Mouse (Mus musculus) lung, embryonic 15.5 days (tissue): ENCODE measurements at regions not wholly inside any gene's neighbourhood (a gene's known extent, or its start where the extent isn't known, plus 50 kb on each side); places are given as distances from the start of the nearest gene placed in this dataset.

ENCODE experiments used
- ATAC-seq: fragments of 200-750 bp; cut with Nextera tagmentation; 2 replicates; pipeline ENCODE4 v1.8.0; 2017; ENCODE audit warnings: moderate number of reproducible peaks, borderline replicate concordance; ENCODE audit not compliant: low FRiP score, low TSS enrichment; ENCODE audit errors: extremely low read depth
- H3K27ac ChIP-seq: fragments of 300-500 bp; sonication (generic); 2 replicates; pipeline ENCODE4 v1.5.1; 2015; ENCODE audit warnings: moderate library complexity, mild to moderate bottlenecking, inconsistent platforms
- H3K27me3 ChIP-seq: fragments of 300-500 bp; sonication (generic); 2 replicates; pipeline ENCODE4 v1.6.1; 2015; ENCODE audit warnings: inconsistent platforms
- H3K36me3 ChIP-seq: fragments of 300-500 bp; sonication (generic); 2 replicates; pipeline ENCODE4 v1.6.1; 2015; ENCODE audit warnings: inconsistent platforms
- H3K4me1 ChIP-seq: fragments of 300-500 bp; sonication (generic); 2 replicates; pipeline ENCODE4 v1.6.1; 2015; ENCODE audit warnings: inconsistent platforms
- H3K4me2 ChIP-seq: fragments of 300-500 bp; sonication (generic); 2 replicates; pipeline ENCODE4 v1.6.1; 2015; ENCODE audit warnings: inconsistent platforms, mild to moderate bottlenecking, moderate library complexity
- H3K4me3 ChIP-seq: fragments of 300-500 bp; sonication (generic); 2 replicates; pipeline ENCODE4 v1.5.1; 2015; ENCODE audit warnings: mild to moderate bottlenecking, inconsistent platforms
- H3K9ac ChIP-seq: fragments of 300-500 bp; sonication (generic); 2 replicates; pipeline ENCODE4 v1.6.1; 2015; ENCODE audit warnings: inconsistent platforms
- H3K9me3 ChIP-seq: fragments of 300-500 bp; sonication (generic); 2 replicates; pipeline ENCODE4 v1.6.1; 2016; ENCODE audit warnings: inconsistent platforms
- WGBS: fragments of 180-500 bp; shearing (Covaris S2); methylation state at CpG from one replicate; pipeline ENCODE4 v1.1.7; 2015; 5-methylcytosine and 5-hydroxymethylcytosine counted together

GRCm38 (mm10) chr2:117511737-117512136 is 168.9 kb upstream of the Rasgrp1 start:
- Histone ChIP-seq H3K9me3 (no peaks in the 10 kb centered on the region), H3K4me1 (peaks cover 7% of the 10 kb centered on the region; the same call in 1 of the 2 replicates), H3K4me3 (no peak overlapping the region), H3K4me2 (no peak overlapping the region), H3K27ac (no peak overlapping the region), H3K36me3 (no peaks in the 10 kb centered on the region), H3K9ac (no peak overlapping the region), H3K27me3 (no peaks in the 10 kb centered on the region)
- ATAC-seq: no peak
- WGBS: 56% methylated on average over 3 of the region's 3 CpGs

GRCm38 (mm10) chr2:117512551-117512950 is 169.8 kb upstream of the Rasgrp1 start:
- Histone ChIP-seq H3K27me3 (no peaks in the 10 kb centered on the region), H3K27ac (peak overlapping the region; percentile 5; the same call in 1 of the 2 replicates), H3K4me3 (no peak overlapping the region), H3K4me1 (peaks cover 7% of the 10 kb centered on the region; the same call in 1 of the 2 replicates), H3K36me3 (no peaks in the 10 kb centered on the region), H3K4me2 (no peak overlapping the region), H3K9me3 (no peaks in the 10 kb centered on the region), H3K9ac (no peak overlapping the region)
- 30% methylated on average over 9 of the region's 9 CpGs for WGBS
- ATAC-seq: no peak

GRCm38 (mm10) chr2:117524437-117524836 is 181.6 kb upstream of the Rasgrp1 start:
- WGBS: 32% methylated on average over 5 of the region's 5 CpGs
- no peaks in the 10 kb centered on the region for H3K9me3 ChIP-seq
- no peak overlapping the region for H3K27ac ChIP-seq
- H3K4me2 ChIP-seq: no peak overlapping the region
- no peaks in the 10 kb centered on the region for H3K27me3 ChIP-seq
- H3K4me3 ChIP-seq: no peak overlapping the region
- H3K36me3 ChIP-seq: no peaks in the 10 kb centered on the region
- H3K9ac ChIP-seq: no peak overlapping the region
- H3K4me1 ChIP-seq: peaks cover 3% of the 10 kb centered on the region; the same call in 1 of the 2 replicates
- ATAC-seq: no peak

DNA sequence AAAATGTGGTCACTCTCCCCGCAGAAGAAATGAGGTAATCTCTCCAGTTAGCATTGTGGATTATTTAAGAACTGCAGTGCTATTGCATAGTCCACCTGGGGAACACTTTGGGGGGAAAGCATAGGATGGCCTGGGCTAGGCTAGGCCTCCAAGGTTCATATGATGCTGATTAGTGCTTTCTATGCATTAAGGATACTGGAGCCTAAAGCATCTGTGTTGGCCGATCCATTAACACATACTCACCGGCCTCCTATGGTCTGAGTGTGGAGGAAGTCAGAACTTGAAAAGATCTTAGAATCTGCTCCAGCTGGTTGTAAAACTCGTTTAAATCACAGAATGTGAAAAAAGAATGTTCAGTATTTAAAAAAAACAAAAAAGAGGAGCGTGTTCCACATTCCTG is 196.1 kb upstream of the Rasgrp1 start:
- peaks cover 17% of the 10 kb centered on the region for H3K4me1 ChIP-seq
- no peaks in the 10 kb centered on the region for H3K27me3 ChIP-seq
- ATAC-seq: no peak
- H3K9ac ChIP-seq: no peak overlapping the region
- H3K4me2 ChIP-seq: no peak overlapping the region
- no peaks in the 10 kb centered on the region for H3K36me3 ChIP-seq
- no peak overlapping the region for H3K27ac ChIP-seq
- 66% methylated on average over 5 of the region's 5 CpGs for WGBS
- no peaks in the 10 kb centered on the region for H3K9me3 ChIP-seq
- no peak overlapping the region for H3K4me3 ChIP-seq

DNA sequence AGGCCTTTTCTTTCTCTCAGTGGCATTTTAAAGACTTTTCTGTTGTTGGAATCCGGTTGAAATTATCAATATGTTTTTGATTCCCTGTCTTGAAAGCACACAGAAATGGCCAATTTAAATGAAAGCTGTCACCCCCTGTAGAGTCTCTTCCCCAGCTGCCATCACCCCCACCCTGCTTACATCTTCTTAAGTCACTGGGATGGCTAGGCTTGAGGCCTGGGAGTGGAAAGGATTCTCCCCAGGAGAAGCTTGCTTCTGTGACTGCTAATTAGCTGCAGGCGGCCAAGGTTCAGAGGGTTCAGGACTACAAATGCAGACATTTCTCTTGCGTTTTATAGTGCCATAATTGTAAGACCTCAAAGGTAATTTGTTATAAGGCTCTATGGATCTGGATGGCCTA is 196.5 kb upstream of the Rasgrp1 start:
- 69% methylated on average over 3 of the region's 3 CpGs for WGBS
- H3K27me3 ChIP-seq: no peaks in the 10 kb centered on the region
- H3K4me1 ChIP-seq: peaks cover 17% of the 10 kb centered on the region
- no peak overlapping the region for H3K9ac ChIP-seq
- no peak overlapping the region for H3K4me3 ChIP-seq
- H3K36me3 ChIP-seq: no peaks in the 10 kb centered on the region
- no peak overlapping the region for H3K27ac ChIP-seq
- no peak overlapping the region for H3K4me2 ChIP-seq
- no peaks in the 10 kb centered on the region for H3K9me3 ChIP-seq
- no peak for ATAC-seq

DNA sequence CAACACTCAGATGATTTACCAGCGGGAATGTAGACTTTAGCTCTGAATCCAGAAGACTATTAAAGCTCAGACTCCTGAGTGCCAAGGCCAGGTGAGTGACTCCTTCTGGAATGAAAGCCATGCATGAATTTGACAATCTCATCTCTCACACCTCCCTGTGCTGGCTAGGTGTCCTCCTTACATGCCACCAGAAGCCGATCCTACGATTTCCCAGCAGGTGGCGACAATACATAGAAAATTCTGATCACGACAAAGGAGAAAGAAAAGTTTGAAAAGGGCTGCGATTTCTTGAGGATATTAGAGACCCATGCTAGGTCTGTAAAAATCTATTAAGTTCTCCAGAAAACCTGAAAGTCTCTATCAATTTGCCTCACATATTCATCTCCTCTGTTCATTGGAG is 198.7 kb upstream of the Rasgrp1 start:
- H3K27ac ChIP-seq: no peak overlapping the region
- ATAC-seq: no peak; the same call in 1 of the 2 replicates
- no peaks in the 10 kb centered on the region for H3K9me3 ChIP-seq
- H3K27me3 ChIP-seq: no peaks in the 10 kb centered on the region
- H3K9ac ChIP-seq: no peak overlapping the region
- 4% methylated on average over 6 of the region's 6 CpGs for WGBS
- H3K36me3 ChIP-seq: no peaks in the 10 kb centered on the region
- H3K4me3 ChIP-seq: no peak overlapping the region
- H3K4me2 ChIP-seq: no peak overlapping the region
- H3K4me1 ChIP-seq: peaks cover 22% of the 10 kb centered on the region

GRCm38 (mm10) chr2:117542298-117542697 is 199.5 kb upstream of the Rasgrp1 start:
- no peak for ATAC-seq
- H3K9me3 ChIP-seq: no peaks in the 10 kb centered on the region
- no peaks in the 10 kb centered on the region for H3K36me3 ChIP-seq

DNA sequence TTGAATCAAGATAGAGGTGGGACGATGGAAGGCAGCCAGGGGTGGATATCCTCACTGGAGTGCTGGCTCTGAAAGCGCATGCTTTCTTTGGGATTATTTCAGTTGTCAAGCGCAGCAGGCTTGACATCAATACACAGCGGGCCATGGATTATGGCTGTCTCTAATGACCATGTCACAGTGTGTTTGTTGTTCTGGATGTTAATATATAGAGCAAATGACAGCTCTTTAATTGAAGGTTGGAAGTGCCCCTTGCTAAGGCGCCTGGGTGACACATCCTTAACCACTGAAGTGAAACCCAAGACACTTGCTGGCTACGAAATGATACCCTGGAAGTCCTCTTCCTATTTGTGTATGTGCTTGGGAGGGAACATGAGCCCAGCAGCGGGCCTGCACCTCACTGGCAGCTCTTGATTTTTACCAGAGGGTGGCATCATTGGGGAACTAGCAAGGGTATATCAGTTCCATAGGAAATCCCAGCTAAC is 200.5 kb upstream of the Rasgrp1 start:
- Histone ChIP-seq H3K4me2 (no peak overlapping the region), H3K36me3 (no peaks in the 10 kb centered on the region), H3K4me3 (no peak overlapping the region), H3K9ac (no peak overlapping the region), H3K27ac (no peak overlapping the region), H3K27me3 (no peaks in the 10 kb centered on the region), H3K9me3 (no peaks in the 10 kb centered on the region), H3K4me1 (peaks cover 23% of the 10 kb centered on the region)
- 77% methylated on average over 7 of the region's 7 CpGs for WGBS
- no peak for ATAC-seq

More at GRCm38 (mm10) chr2:117542298-117542697, 199.5 kb upstream of the Rasgrp1 start:
- Histone ChIP-seq H3K9ac (no peak overlapping the region), H3K4me2 (no peak overlapping the region), H3K4me1 (peaks cover 23% of the 10 kb centered on the region), H3K27me3 (no peaks in the 10 kb centered on the region), H3K27ac (no peak overlapping the region), H3K4me3 (no peak overlapping the region)
- 64% methylated on average over 4 of the region's 4 CpGs for WGBS

DNA sequence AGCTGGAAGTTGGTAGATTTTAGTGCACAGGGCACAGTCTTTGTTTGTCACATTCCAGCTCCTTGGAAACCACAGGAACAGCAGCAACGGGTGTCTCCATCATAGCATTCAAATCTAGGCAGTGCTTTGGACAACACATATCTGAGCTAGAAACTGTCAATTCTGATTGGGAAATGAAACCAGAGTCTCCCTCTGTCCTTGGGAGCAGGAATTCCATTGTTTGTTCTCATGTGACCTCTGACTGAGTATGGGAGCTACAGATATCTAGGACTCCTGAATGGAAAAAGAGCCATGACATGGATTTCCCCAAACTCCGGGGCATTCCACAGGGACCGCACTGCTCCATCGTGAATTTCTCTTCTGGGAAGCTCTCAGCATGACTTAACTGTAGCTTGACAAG is 205.5 kb upstream of the Rasgrp1 start:
- Histone ChIP-seq H3K9me3 (no peaks in the 10 kb centered on the region), H3K27ac (no peak overlapping the region), H3K36me3 (no peaks in the 10 kb centered on the region), H3K4me1 (peaks cover 5% of the 10 kb centered on the region; the same call in 1 of the 2 replicates), H3K27me3 (no peaks in the 10 kb centered on the region), H3K9ac (no peak overlapping the region), H3K4me3 (no peak overlapping the region), H3K4me2 (no peak overlapping the region)
- ATAC-seq: no peak
- 79% methylated on average over 4 of the region's 4 CpGs for WGBS

DNA sequence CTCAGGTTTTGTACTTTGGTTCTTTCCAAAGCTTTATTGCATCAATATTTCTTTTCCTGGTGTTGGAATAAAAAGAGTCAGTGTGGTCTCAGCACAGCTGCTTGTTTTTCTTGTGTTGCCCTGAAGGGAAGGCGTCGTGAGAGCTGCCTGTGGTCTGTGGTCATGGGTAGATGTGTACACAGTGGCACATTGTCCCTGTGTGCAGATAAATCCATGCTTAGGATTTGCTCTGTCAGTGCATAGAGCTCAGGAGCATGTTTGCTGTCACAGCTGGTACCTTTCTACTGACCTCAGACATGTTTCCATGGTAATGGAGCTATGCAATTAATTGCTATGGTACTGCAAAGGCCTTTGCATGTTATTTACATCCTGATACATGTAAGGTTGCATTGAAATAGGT is 213.5 kb upstream of the Rasgrp1 start:
- Histone ChIP-seq H3K36me3 (no peaks in the 10 kb centered on the region), H3K27me3 (no peaks in the 10 kb centered on the region), H3K27ac (no peak overlapping the region), H3K4me3 (no peak overlapping the region), H3K4me2 (no peak overlapping the region), H3K9me3 (no peaks in the 10 kb centered on the region), H3K9ac (no peak overlapping the region), H3K4me1 (no peaks in the 10 kb centered on the region)
- 60% methylated on average over 2 of the region's 2 CpGs for WGBS
- ATAC-seq: no peak

- Histone ChIP-seq H3K4me1 (no peaks in the 10 kb centered on the region), H3K9ac (no peak overlapping the region), H3K27me3 (no peaks in the 10 kb centered on the region), H3K9me3 (no peaks in the 10 kb centered on the region), H3K36me3 (no peaks in the 10 kb centered on the region), H3K4me2 (no peak overlapping the region), H3K27ac (no peak overlapping the region), H3K4me3 (no peak overlapping the region)
- WGBS: 61% methylated on average over 7 of the region's 7 CpGs
- no peak for ATAC-seq
These were observed 228.2 kb upstream of the Rasgrp1 start for GRCm38 (mm10) chr2:117570987-117571386.

DNA sequence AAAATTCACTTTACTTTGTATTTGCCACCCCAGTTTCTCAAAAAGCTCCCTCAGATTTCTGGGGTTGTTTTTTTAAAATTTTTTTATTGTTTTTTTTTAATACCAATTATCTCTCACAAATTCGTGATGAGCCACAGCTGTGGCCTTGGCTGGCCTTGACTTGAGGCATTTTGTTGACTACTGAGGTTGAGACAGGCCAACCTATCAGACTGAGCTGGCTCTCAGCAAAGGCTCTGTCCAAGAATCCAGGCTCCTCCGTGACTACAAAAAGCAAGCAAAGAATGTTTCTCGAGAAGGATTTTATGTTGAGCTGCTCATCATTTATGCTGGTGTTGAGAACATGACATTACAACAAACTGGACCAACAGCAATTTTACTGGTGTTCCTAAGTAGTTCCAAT is 244.6 kb upstream of the Rasgrp1 start:
- H3K27me3 ChIP-seq: no peaks in the 10 kb centered on the region
- no peaks in the 10 kb centered on the region for H3K9me3 ChIP-seq
- H3K27ac ChIP-seq: 0 out of 2 replicates have a peak overlapping the region, but pooled peaks have one; percentile 15
- no peak overlapping the region for H3K4me2 ChIP-seq
- WGBS: 40% methylated on average over 3 of the region's 3 CpGs
- ATAC-seq: no peak
- no peaks in the 10 kb centered on the region for H3K4me1 ChIP-seq
- no peak overlapping the region for H3K4me3 ChIP-seq
- no peaks in the 10 kb centered on the region for H3K36me3 ChIP-seq
- H3K9ac ChIP-seq: no peak overlapping the region

- no peak overlapping the region for H3K4me3 ChIP-seq
- no peaks in the 10 kb centered on the region for H3K9me3 ChIP-seq
- H3K27me3 ChIP-seq: no peaks in the 10 kb centered on the region
- H3K27ac ChIP-seq: no peak overlapping the region
- no peaks in the 10 kb centered on the region for H3K36me3 ChIP-seq
- no peak for ATAC-seq
- no peak overlapping the region for H3K4me2 ChIP-seq
- no peak overlapping the region for H3K9ac ChIP-seq
- no peaks in the 10 kb centered on the region for H3K4me1 ChIP-seq
- WGBS: 58% methylated on average over 2 of the region's 2 CpGs
These were observed 252.2 kb upstream of the Rasgrp1 start for GRCm38 (mm10) chr2:117595028-117595427.
